Mouse (Mus musculus) lung, embryonic 16.5 days (tissue): ENCODE results near the gene Adat3. TPM values are rescaled to one million over a fixed set of nuclear protein-coding genes. Genes with fewer than 3 reads are reported as not detected.
"Not testable (repeated sequence)": the region's sequence is repeated elsewhere in the genome, so short reads cannot be mapped to it uniquely, and the experiment has no call there.

Experiments
- ATAC-seq: fragments of 200-750 bp; cut with Nextera tagmentation; 2 replicates; pipeline ENCODE4 v1.8.0; 2017; ENCODE audit warnings: low read depth, mild to moderate bottlenecking, moderate library complexity
- H3K27ac ChIP-seq: fragments of 300-500 bp; sonication (generic); 2 replicates; pipeline ENCODE4 v1.5.1; 2014; ENCODE audit warnings: mild to moderate bottlenecking, control low read depth, low read length
- H3K27me3 ChIP-seq: fragments of 300-500 bp; sonication (generic); 2 replicates; pipeline ENCODE4 v1.6.1; 2014; ENCODE audit warnings: low read depth, low read length, mixed read lengths; ENCODE audit not compliant: control insufficient read depth, insufficient read depth
- H3K36me3 ChIP-seq: fragments of 300-500 bp; sonication (generic); 2 replicates; pipeline ENCODE4 v1.6.1; 2014; ENCODE audit warnings: low read length; ENCODE audit not compliant: control insufficient read depth, insufficient read depth
- H3K4me1 ChIP-seq: fragments of 300-500 bp; sonication (generic); replicated peaks from 2 replicates; pipeline ENCODE4 v1.6.1; 2014; ENCODE audit warnings: low read length, mixed read lengths; ENCODE audit not compliant: control insufficient read depth, insufficient read depth
- H3K4me2 ChIP-seq: fragments of 300-500 bp; sonication (generic); 2 replicates; pipeline ENCODE4 v1.6.1; 2014; ENCODE audit warnings: low read depth, low read length, control low read depth
- H3K4me3 ChIP-seq: fragments of 300-500 bp; sonication (generic); 2 replicates; pipeline ENCODE4 v1.5.1; 2014; ENCODE audit warnings: mild to moderate bottlenecking, low read length, control low read depth
- H3K9ac ChIP-seq: fragments of 300-500 bp; sonication (generic); 2 replicates; pipeline ENCODE4 v1.6.1; 2014; ENCODE audit warnings: low read length, control low read depth
- H3K9me3 ChIP-seq: fragments of 300-500 bp; sonication (generic); 2 replicates; pipeline ENCODE4 v1.6.1; 2016; ENCODE audit warnings: low read length; ENCODE audit not compliant: control insufficient read depth
- WGBS: fragments of 180-500 bp; shearing (Covaris S2); extraction: QIAGEN DNeasy Blood & Tissue Kit; methylation state at CpG from one replicate; pipeline ENCODE4 v1.1.7; 2014; 5-methylcytosine and 5-hydroxymethylcytosine counted together
- polyA plus RNA-seq: library from polyadenylated mRNA; unstranded; fragments of >200 nt; fragmentation: Nextera tagmentation; extraction: Ambion mirVana; gene quantifications from 2 replicates; pipeline ENCODE4 v1.2.1, GENCODE M21; 2015

The Adat3 gene
- polyA plus RNA-seq, 1 experiment from 2014 or later: 7.1 TPM

- no peaks in the 10 kb centered on the region for H3K27me3 ChIP-seq
- H3K36me3 ChIP-seq: peaks cover 4% of the 10 kb centered on the region; the same call in 1 of the 2 replicates
- WGBS: 47% methylated on average over 2 of the region's 4 CpGs
- H3K4me3 ChIP-seq: peak overlapping the region; percentile 37
- H3K9ac ChIP-seq: peak overlapping the region; percentile 49
- no peaks in the 10 kb centered on the region for H3K9me3 ChIP-seq
- ATAC-seq: peak; percentile 29
- H3K4me2 ChIP-seq: peak overlapping the region; percentile 38
- H3K27ac ChIP-seq: peak overlapping the region; percentile 88
- peaks cover 29% of the 10 kb centered on the region for H3K4me1 ChIP-seq
These were observed 15.4 kb upstream of the Adat3 start for GRCm38 (mm10) chr10:80587305-80587657.

- ATAC-seq: no peak
- peak overlapping the region; percentile 93 for H3K9ac ChIP-seq
- 9% methylated on average over 12 of the region's 12 CpGs for WGBS
- H3K4me3 ChIP-seq: peak overlapping the region; percentile 90
- peak overlapping the region; percentile 59 for H3K27ac ChIP-seq
- no peaks in the 10 kb centered on the region for H3K27me3 ChIP-seq
- 0 out of 2 replicates have a peak, but pooled peaks cover 2% of the 10 kb centered on the region for H3K36me3 ChIP-seq
- H3K9me3 ChIP-seq: no peaks in the 10 kb centered on the region
- H3K4me2 ChIP-seq: peak overlapping the region; percentile 98
- H3K4me1 ChIP-seq: peaks cover 29% of the 10 kb centered on the region
These were observed 13.4 kb upstream of the Adat3 start for GRCm38 (mm10) chr10:80589127-80589878.

- Histone ChIP-seq H3K27me3 (no peaks in the 10 kb centered on the region), H3K9ac (peak within 1 kb of the TSS; percentile 93), H3K36me3 (0 out of 2 replicates have a peak, but pooled peaks cover 2% of the 10 kb centered on the region), H3K4me3 (peak within 1 kb of the TSS; percentile 90), H3K27ac (peak within 1 kb of the TSS; percentile 59), H3K9me3 (no peaks in the 10 kb centered on the region), H3K4me2 (peak within 1 kb of the TSS; percentile 98), H3K4me1 (peaks cover 22% of the 10 kb centered on the region)
- ATAC-seq: peak; percentile 98
- WGBS: under 1% methylated on average over 69 of the region's 73 CpGs
These were observed 12.5 kb upstream of the Adat3 start, which contains the start of gene Abhd17a for GRCm38 (mm10) chr10:80589879-80590854. Gene Abhd17a (minus strand): TSS chr10:80590341.

- H3K4me3 ChIP-seq: no peak overlapping the region
- no peaks in the 10 kb centered on the region for H3K27me3 ChIP-seq
- H3K36me3 ChIP-seq: no peaks in the 10 kb centered on the region
- no peak for ATAC-seq
- no peaks in the 10 kb centered on the region for H3K4me1 ChIP-seq
- no peak overlapping the region for H3K4me2 ChIP-seq
- no peak overlapping the region for H3K9ac ChIP-seq
- WGBS: 28% methylated on average over 4 of the region's 4 CpGs
- no peak overlapping the region for H3K27ac ChIP-seq
- no peaks in the 10 kb centered on the region for H3K9me3 ChIP-seq
These were observed 6.4 kb upstream of the Adat3 start for GRCm38 (mm10) chr10:80596318-80596717.

GRCm38 (mm10) chr10:80603364-80603763, 684 bp downstream of the Adat3 start:
- peak overlapping the region; percentile 88 for H3K4me2 ChIP-seq
- H3K9ac ChIP-seq: peak overlapping the region; percentile 73
- peaks cover 18% of the 10 kb centered on the region for H3K36me3 ChIP-seq
- ATAC-seq: no peak
- no peaks in the 10 kb centered on the region for H3K9me3 ChIP-seq
- peak overlapping the region; percentile 67 for H3K4me3 ChIP-seq
- H3K27ac ChIP-seq: peak overlapping the region; percentile 78
- 23% methylated on average over 7 of the region's 7 CpGs for WGBS
- no peaks in the 10 kb centered on the region for H3K27me3 ChIP-seq
- peaks cover 15% of the 10 kb centered on the region for H3K4me1 ChIP-seq

GRCm38 (mm10) chr10:80604001-80604509, 1.4 kb downstream of the Adat3 start:
- H3K9me3 ChIP-seq: no peaks in the 10 kb centered on the region
- WGBS: 88% methylated on average over 7 of the region's 7 CpGs
- peak overlapping the region; percentile 88 for H3K4me2 ChIP-seq
- H3K4me3 ChIP-seq: no peak overlapping the region; the same call in 1 of the 2 replicates
- H3K27ac ChIP-seq: no peak overlapping the region
- H3K36me3 ChIP-seq: peaks cover 22% of the 10 kb centered on the region
- no peaks in the 10 kb centered on the region for H3K27me3 ChIP-seq
- H3K9ac ChIP-seq: peak overlapping the region; percentile 73; the same call in 1 of the 2 replicates
- peaks cover 15% of the 10 kb centered on the region for H3K4me1 ChIP-seq
- ATAC-seq: no peak

- Histone ChIP-seq H3K9ac (no peak overlapping the region), H3K4me2 (no peak overlapping the region), H3K36me3 (peaks cover 24% of the 10 kb centered on the region), H3K27me3 (no peaks in the 10 kb centered on the region), H3K9me3 (no peaks in the 10 kb centered on the region), H3K27ac (no peak overlapping the region), H3K4me3 (no peak overlapping the region), H3K4me1 (peaks cover 15% of the 10 kb centered on the region)
- 87% methylated on average over 2 of the region's 2 CpGs for WGBS
- ATAC-seq: no peak
These were observed 2.3 kb downstream of the Adat3 start for GRCm38 (mm10) chr10:80604988-80605387.

GRCm38 (mm10) chr10:80605721-80606120, 3.0 kb downstream of the Adat3 start, which contains the start of gene Gm49322:
Gene Gm49322 (plus strand): TSS chr10:80606021.
- not testable (repeated sequence) for H3K9me3 ChIP-seq, H3K9ac ChIP-seq, H3K27ac ChIP-seq, H3K27me3 ChIP-seq, ATAC-seq, H3K4me3 ChIP-seq, H3K4me2 ChIP-seq
- 67% methylated on average over 3 of the region's 4 CpGs for WGBS
- Histone ChIP-seq H3K36me3 (peaks cover 24% of the 10 kb centered on the region), H3K4me1 (peaks cover 15% of the 10 kb centered on the region)
